Mouse (Mus musculus) heart, postnatal 10 days (tissue): ENCODE results near the gene Ubald1. TPM values are rescaled to one million over a fixed set of nuclear protein-coding genes. Genes with fewer than 3 reads are reported as not detected.
A peak's percentile ranks its signal among the peaks of the same experiment; 100 is the strongest.

Experiments used
- DNase-seq, 2 experiments: peaks; one replicate each; pipeline ENCODE4 v3.0.0; 2021
- intact Hi-C: fragments of 180-260 bp; cut with DNase I; formaldehyde crosslinking; loops from one replicate; pipeline ENCODE4 v1.15.1; 2025
- total RNA-seq, 2 experiments: library from RNA; stranded (reverse); gene quantifications; 2 replicates each; pipeline ENCODE4 v1.2.3; 2021

Ubald1 gene
- total RNA-seq, 2 experiments from 2014 or later: 19.7 to 23.1 TPM

GRCm38 (mm10) chr16:4902390-4902789, 22.3 kb upstream of the Ubald1 start:
- no peak for DNase-seq
- intact Hi-C loops: no loop called here

GRCm38 (mm10) chr16:4901167-4901566, 21.1 kb upstream of the Ubald1 start:
- DNase-seq: no peak
- intact Hi-C loops: no loop called here

DNA sequence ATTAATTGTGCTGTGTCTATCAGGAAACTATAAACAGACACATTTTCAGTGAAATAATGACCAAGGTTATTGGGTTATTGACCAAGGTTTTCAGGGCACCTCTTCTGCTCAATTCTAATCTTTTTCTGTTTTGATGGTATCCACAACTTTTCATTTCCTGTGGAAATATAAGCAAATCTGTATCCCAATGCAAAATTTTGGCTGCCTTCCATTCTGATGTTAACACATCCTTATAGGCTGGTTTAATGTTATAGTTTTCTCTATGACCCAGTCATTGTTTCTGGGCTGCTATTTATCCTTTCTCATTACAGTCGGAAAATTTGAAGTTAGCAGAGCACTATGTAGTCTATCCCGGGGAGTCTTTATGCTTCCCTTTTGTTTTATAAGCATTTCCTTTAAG, 19.6 kb upstream of the Ubald1 start:
- no peak for DNase-seq
- intact Hi-C loops: no loop called here

- intact Hi-C loops: no loop called here
- DNase-seq: no peak
Observed at GRCm38 (mm10) chr16:4898881-4899280, 18.8 kb upstream of the Ubald1 start.

GRCm38 (mm10) chr16:4897146-4897730, 17.1 kb upstream of the Ubald1 start:
- intact Hi-C loops: no loop called here
- no peak for DNase-seq

- intact Hi-C loops: no loop called here
- DNase-seq: peak; percentile 70 to 82
Observed at GRCm38 (mm10) chr16:4896249-4897027, 16.3 kb upstream of the Ubald1 start.

GRCm38 (mm10) chr16:4894201-4894908, 14.2 kb upstream of the Ubald1 start:
- intact Hi-C loops: no loop called here
- DNase-seq: no peak

- intact Hi-C loops: no loop called here
- no peak for DNase-seq
Observed at GRCm38 (mm10) chr16:4892171-4892570, 12.1 kb upstream of the Ubald1 start.

DNA sequence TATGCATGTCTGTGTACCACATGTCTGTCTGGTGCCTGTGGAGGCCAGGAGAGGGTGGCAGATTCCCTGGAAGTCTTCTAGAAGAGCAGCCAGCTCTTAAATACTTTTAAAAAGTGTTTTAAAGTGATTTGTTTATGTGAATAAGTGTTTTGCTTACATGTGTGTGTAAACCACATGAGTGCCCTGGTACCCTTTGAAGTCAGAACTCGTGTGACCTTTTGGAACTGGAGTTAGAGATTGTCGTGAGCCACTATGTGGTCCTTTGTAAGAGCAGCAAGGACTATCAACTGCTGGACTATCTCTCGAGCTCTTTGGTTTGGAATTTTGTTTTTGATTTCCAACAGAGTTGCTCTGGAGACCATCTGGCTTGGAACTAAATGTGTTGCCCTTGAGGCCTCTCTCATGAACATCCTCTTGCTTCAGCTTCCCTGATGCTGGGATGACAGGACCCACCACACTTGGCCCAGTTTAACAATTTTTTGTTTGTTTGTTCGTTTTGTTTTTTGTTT, 10.1 kb upstream of the Ubald1 start:
- peak; percentile 53 to 64 for DNase-seq

DNA sequence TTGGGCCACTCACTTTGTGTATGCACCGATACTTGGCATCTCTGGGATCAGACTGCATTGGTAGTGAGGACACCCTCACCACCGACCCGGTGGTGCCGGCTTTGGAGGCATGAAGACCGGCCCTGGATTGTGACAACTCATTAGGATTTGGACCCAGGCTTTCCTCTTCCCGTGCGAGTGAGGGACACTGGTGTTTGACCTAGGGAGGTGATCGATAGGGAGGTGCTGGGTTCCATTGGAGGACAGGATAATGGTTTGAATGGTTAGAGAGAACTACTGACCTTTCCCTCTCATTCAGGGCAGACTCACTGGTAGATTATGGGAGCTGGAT, 6.5 kb upstream of the Ubald1 start:
- intact Hi-C loops: no loop called here
- no peak for DNase-seq

More for the DNA sequence above, 10.1 kb upstream of the Ubald1 start:
- intact Hi-C loops: no loop called here

DNA sequence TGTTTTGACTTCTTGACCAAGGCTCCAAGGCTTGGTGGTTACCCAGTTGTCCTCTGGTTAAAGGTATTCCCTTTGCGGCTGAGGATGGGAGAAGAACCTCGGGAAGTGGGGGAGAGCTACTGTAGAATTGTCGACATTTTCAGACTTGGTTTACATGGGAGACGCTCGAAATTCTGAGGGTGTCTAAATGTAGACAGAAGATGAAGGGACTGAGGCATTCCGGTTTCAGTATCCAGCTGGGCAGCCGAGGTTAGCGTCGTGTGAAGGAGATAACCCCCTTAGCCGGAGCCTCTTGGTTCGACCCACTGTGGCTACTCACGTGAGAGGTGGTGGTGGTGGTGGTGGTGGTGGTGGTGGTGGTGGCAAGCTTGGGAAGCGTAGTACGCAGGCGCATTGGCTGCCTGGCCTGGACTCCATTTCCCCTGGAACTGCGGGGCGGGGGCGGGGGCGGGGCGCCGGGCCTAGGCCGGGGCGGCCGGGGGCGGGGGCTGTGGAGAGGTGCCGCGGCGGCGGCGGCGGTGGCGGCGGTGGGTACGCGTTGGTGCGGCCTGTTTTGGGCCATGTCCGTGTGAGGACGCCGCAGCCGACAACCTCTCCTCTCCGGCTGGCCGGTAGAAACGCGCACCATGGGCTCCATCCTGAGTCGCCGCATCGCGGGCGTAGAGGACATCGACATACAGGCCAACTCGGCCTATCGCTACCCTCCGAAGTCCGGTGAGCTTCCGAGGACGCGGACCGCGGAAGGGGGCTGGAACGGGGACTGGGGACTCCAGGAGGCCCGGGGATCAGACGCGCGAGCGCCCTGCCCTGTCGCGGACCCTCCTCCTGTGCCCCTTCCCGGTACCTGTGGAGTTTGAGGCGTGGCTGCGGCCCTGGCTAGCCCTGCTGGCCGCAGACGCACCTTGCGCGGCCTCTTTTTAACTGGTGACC, 5.9 kb upstream of the Ubald1 start, which contains the start of gene Mgrn1:
Gene Mgrn1, plus strand, starts transcription at position 490 of the 930 bp plus-strand sequence.
- DNase-seq: peak; percentile 88 to 90
- intact Hi-C loops: no loop called here

DNA sequence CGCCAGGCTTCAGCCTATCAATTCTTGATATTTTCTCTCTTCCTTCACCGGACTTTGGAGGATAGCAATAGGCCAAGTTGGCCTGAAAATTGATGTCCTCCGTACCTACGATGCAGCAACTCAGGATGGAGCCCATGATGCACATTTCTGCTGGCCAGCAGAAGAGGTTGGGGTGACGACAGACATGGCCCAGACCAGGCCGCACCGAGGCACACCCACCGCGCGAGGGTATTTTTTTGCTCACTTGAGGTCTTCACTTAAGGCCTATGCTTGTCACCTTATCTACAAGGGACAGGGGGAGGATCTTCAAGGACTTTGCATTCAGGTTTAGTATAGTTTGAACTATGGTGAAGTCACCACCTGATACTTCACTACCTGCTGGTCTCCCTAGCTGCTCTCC, 4.8 kb upstream of the Ubald1 start:
- DNase-seq: no peak
- intact Hi-C loops: no loop called here

- DNase-seq: no peak
- intact Hi-C loops: loop anchor here (2.0 kb wide), 1 partner anchor 31 kb away; no protein-coding TSS in a partner anchor
Observed at GRCm38 (mm10) chr16:4881400-4882351, 1.6 kb upstream of the Ubald1 start.

DNA sequence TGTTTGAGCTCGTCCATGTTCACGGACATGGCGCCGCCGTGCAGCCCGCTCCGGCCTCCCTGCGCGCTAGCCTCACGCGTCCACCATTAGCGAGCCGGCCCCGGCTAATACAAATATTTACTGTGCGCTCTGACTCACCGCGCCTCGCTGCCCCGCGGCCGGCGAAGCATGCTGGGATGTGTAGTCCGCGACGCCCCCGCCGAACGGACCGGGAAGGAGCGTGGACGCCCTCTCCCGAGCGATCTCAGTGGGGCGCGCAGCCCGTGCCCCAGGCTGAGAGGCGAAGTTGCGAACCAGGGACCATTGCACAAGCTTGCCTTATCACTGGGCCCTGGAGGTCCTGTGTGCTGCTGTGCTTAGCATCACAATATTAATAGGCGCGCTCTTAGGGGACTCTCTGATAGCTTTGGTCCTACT, 399 bp downstream of the Ubald1 start:
- intact Hi-C loops: loop anchor here (2.0 kb wide), 1 partner anchor 33 kb away; no protein-coding TSS in a partner anchor
- peak; percentile 92 to 93 for DNase-seq

DNA sequence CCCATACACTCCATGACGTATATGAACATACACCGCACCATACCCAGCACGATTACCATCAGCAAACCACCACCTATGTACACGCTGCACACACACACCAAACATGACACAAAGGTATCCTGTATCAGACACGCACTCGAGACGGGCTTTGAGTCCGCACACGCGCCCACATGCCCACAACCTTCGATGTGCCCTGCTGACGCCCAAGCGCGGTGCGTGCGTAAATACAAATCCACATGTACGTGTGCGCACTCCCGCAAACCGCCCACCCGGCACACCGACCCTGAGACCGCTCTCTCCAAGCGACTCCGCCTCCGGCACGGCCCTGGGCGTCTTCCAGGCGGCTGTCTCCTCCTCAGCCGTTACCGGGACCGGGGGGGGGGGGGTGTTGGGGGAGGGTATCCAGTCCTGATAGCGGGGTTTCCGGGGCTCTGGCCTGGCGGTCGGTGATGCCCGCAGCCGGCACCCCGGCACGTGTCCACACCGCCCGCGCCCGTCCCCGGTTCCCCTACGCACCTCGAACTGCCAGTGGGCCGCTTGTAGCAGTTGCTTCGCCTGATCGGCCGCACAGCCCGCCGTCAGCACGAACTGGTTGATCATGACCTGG, 911 bp downstream of the Ubald1 start:
- DNase-seq: no peak
- intact Hi-C loops: no loop called here

DNA sequence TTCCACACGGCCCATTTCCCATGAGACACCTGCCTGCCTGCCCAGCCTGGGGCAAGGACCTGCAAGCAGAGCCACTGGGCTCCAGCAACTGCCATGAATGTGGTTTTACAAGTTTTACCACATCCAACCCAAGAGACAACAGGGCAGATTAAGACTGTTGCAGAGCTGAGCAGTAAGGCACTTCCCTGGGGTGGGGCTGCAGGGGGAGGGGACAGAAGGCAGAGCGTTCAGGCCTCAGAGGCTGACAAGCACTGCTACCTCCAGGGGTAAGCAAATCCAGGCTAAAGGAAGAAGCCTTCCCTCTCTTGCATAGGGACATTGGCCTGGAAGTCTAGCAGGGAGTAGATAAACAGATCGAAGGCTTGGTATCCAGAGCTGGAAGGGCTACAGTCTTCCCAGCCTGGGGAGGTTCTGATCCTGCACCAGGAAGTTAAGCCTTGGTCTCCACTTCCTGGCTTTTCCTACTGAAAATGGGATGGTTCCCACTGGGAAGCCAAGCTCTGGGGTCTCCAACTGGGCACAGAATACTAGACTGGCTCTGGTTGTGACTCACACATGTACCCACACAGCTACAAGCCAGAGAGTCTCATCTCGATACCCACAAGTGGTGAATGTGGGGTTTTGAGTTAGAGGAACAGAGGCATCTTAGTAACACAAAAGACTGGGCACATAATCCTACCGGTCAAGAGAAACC, 1.8 kb downstream of the Ubald1 start:
- DNase-seq: no peak
- intact Hi-C loops: no loop called here

DNA sequence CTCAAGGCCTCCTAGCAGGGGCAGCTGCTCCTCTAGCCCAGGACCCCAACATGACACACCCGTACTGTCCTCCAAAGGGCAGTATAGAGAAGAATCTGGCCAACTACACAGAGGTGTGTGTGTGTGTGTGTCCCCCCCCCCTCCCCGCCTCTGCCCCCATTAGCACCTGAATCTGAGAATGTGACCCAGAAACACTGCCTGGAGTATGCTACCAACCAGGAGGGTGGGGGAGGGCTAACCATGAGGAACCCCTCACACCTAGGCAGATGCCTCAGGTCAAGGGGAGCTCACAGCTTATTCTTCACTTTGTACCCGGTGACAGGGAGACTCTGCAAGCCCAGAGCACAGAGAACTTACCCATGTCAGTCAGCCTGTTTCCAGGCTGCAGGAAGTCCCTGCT, 2.4 kb downstream of the Ubald1 start:
- DNase-seq: no peak
- intact Hi-C loops: no loop called here

- no peak for DNase-seq
- intact Hi-C loops: no loop called here
Observed at GRCm38 (mm10) chr16:4877195-4877594, 2.9 kb downstream of the Ubald1 start.
